Comparison of ENCODE assay signal across 12 mouse cellular contexts in genomic region chr19:55925425-55925803, GRCm38 (mm10).
A peak's percentile ranks its signal among the peaks of the same experiment; 100 is the strongest.
DNase-seq lines count a peak whose midpoint lies in the region; ATAC-seq and TF ChIP-seq lines count a peak whose summit lies in the region.
"Had no signal": no experiment of that assay in that cellular context is flagged by ENCODE, and none has a peak within 500 bp of the region (broad histone marks: within the 10 kb centered on the region; RNA-seq: fewer than 3 reads in every experiment).

No protein-coding gene starts in this region.

- WGBS in forebrain, embryonic 14.5 days, result 78% methylated on average over 7 of the region's 7 CpGs
- 74% methylated on average over 7 of the region's 7 CpGs for WGBS in forebrain, postnatal 0 days

- H3K4me2 ChIP-seq in forebrain, embryonic 14.5 days (ENCODE audit: low read length), result no peak overlapping the region
- no peak overlapping the region for H3K4me2 ChIP-seq in forebrain, postnatal 0 days (ENCODE audit: low read depth)
- H3K4me2 ChIP-seq: forebrain, embryonic 12.5 days; neural tube, embryonic 12.5 days had no signal

- no peak for ATAC-seq in forebrain, embryonic 14.5 days
- ATAC-seq in forebrain, postnatal 0 days, result no peak

- DNase-seq in forebrain, embryonic 14.5 days (ENCODE audit: low spot score), result peak; percentile 54
- no peak for DNase-seq in forebrain, postnatal 0 days
- peak; percentile 25 for DNase-seq in lung, postnatal 10 days
- no peak for DNase-seq in lung, postnatal 25 days (ENCODE audit: low spot score)
- DNase-seq in heart, postnatal 4 days, result peak; percentile 43
- DNase-seq in spleen, postnatal 14 days (ENCODE audit: low spot score in 2 of 2), result peak; percentile 34 to 45
- no peak for DNase-seq in adrenal gland, adult 2 months
- DNase-seq in layer of hippocampus, adult 8-10 months (ENCODE audit: low spot score in 2 of 2), result no peak
- DNase-seq: cerebellum, adult 11-12 months; lung, adult 2 months had no signal

- TF ChIP-seq CTCF in forebrain, postnatal 0 days (IDR thresholded peaks at IDR 0.05; ENCODE audit: low read depth), result no peak

- no peaks in the 10 kb centered on the region for H3K9me3 ChIP-seq in forebrain, embryonic 14.5 days (replicated peaks; ENCODE audit: control insufficient read depth, low read length)
- no peaks in the 10 kb centered on the region for H3K9me3 ChIP-seq in forebrain, postnatal 0 days (ENCODE audit: low read length)
- H3K9me3 ChIP-seq: forebrain, embryonic 12.5 days; neural tube, embryonic 12.5 days had no signal

- H3K27me3 ChIP-seq in forebrain, embryonic 14.5 days (replicated peaks; ENCODE audit: control insufficient read depth, insufficient read depth, low read length), result peaks cover 17% of the 10 kb centered on the region; the same call in 1 of the 2 replicates
- no peaks in the 10 kb centered on the region for H3K27me3 ChIP-seq in forebrain, postnatal 0 days (ENCODE audit: insufficient read depth, low read length)
- H3K27me3 ChIP-seq: neural tube, embryonic 12.5 days had no signal

- 0 out of 2 replicates have a peak, but pooled peaks cover 5% of the 10 kb centered on the region for H3K36me3 ChIP-seq in forebrain, embryonic 14.5 days (ENCODE audit: control insufficient read depth, insufficient read depth, low read length)
- H3K36me3 ChIP-seq in forebrain, postnatal 0 days (ENCODE audit: insufficient read depth), result no peaks in the 10 kb centered on the region

- H3K9ac ChIP-seq in forebrain, embryonic 14.5 days (ENCODE audit: low read length), result no peak overlapping the region
- H3K9ac ChIP-seq in forebrain, postnatal 0 days, result no peak overlapping the region
- H3K9ac ChIP-seq: neural tube, embryonic 12.5 days had no signal

- H3K4me1 ChIP-seq in forebrain, embryonic 14.5 days (ENCODE audit: control insufficient read depth, insufficient read depth, low read length), result no peaks in the 10 kb centered on the region
- H3K4me1 ChIP-seq in forebrain, postnatal 0 days (ENCODE audit: insufficient read depth), result no peaks in the 10 kb centered on the region

- no peak overlapping the region for H3K4me3 ChIP-seq in forebrain, embryonic 14.5 days (ENCODE audit: low read depth, low read length)
- H3K4me3 ChIP-seq in forebrain, postnatal 0 days (ENCODE audit: low read depth, low read length), result no peak overlapping the region
- H3K4me3 ChIP-seq: forebrain, embryonic 12.5 days; neural tube, embryonic 12.5 days had no signal

- no peak overlapping the region for H3K27ac ChIP-seq in forebrain, embryonic 14.5 days (ENCODE audit: low read depth, low read length)
- H3K27ac ChIP-seq in forebrain, postnatal 0 days (ENCODE audit: low read depth, low read length), result no peak overlapping the region
- H3K27ac ChIP-seq: neural tube, embryonic 12.5 days had no signal

Comparison
In these comparisons a context has a peak if more than half of its experiments do, and no peak if none do; other contexts are left out.
1. DNase-seq: peak in forebrain, embryonic 14.5 days (single experiment), lung, postnatal 10 days (single experiment), heart, postnatal 4 days (single experiment) and spleen, postnatal 14 days (2 of 2); none in forebrain, postnatal 0 days (single experiment), lung, postnatal 25 days (single experiment), adrenal gland, adult 2 months (single experiment) and layer of hippocampus, adult 8-10 months (0 of 2).